Mouse (Mus musculus) thymus, postnatal 36 days (tissue): Measurements from ENCODE around the gene Tmcc2.

ENCODE experiments used
- DNase-seq, 2 experiments: peaks; one replicate each; pipeline ENCODE4 v3.0.0; 2022; ENCODE audit warnings: mixed read lengths in 2 of 2

The Tmcc2 gene

GRCm38 (mm10) chr1:132336921-132337320 lies 54.2 kb downstream of the Tmcc2 start:
- DNase-seq: no peak

GRCm38 (mm10) chr1:132335378-132335965 lies 55.6 kb downstream of the Tmcc2 start:
- no peak for DNase-seq

DNA sequence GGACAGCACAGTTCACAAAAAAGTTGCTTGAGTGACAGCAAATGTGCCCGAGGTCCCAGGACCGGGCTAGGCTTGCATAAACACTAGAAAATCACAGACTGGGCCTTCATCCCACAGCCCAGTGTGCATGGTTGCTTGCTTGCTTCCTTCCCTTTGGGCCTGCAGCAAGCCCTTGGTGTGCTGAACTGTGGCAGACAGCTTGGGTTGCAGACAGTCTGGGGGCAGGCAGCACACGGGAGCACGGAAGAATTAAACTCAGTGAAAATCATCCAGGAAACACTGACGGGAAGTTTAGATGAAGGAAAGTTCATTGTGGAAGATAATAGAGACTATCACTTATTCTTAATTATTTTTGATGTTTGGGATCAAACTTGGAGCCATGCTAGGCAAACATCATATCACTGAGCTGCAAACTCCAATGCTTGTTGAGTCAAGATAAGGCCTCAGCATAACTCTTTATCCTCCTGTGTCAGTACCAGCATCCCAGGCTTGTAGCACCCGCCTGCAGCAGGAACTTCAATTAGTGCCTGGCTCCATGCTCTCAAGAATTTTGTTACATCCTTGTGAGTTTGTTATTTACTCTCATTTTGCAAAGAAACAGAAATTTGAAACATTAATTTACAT lies 56.8 kb downstream of the Tmcc2 start:
- DNase-seq: no peak

DNA sequence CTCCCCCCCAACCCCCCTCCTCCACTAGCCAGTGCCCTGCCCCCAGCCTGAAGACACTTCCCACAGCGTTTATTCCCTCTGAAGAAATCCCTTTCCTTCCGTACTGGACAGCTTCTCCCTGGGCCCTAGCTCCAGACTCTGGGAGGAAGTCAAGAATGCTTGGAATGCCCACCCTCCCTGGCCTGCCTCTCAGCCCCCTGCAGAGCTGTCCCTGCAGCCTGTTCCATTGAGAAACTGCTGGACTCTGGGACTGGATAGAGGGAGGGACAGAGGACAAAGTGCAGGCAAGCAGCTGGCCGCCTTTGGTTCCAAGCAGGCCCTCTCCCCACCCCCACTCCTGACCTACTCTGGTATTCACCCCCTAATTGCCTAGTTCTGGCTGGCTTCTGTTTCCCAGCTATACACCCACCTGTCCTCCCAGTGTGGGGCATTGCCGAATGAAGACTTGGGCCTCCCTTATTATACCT lies 57.4 kb downstream of the Tmcc2 start:
- no peak for DNase-seq

DNA sequence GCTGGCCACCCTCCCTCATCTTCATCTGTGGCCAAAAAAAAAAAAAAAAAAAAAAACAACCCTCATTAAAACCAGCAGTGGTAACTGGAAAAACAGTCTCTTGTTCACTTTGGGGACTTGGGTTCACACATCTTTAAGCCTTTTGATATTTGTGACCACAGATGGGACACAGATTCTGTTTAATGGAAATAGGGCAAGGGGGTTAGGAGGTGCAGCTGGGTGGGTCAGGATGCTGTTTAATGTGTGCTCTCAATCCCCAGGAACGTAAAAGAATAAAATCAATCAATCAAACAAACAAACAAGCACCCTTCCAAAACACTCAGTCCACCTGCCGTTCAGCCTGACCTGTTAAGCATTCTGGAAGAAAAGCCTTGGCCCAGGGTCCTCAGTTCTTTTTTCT lies 57.9 kb downstream of the Tmcc2 start:
- no peak for DNase-seq

DNA sequence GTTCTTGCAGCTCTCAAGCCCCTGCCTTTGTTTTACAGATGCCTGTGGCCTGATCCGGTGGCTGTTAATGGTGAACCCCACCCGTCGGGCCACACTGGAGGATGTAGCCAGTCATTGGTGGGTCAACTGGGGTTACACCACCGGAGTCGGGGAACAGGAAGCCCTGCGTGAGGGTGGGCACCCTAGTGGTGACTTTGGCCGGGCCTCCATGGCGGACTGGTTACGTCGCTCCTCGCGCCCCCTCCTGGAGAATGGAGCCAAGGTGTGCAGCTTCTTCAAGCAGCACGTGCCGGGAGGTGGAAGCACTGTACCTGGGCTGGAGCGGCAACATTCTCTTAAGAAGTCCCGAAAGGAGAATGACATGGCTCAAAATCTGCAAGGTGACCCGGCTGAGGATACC lies 59.8 kb downstream of the Tmcc2 start:
- DNase-seq: no peak

GRCm38 (mm10) chr1:132330397-132330796 lies 60.7 kb downstream of the Tmcc2 start:
- no peak for DNase-seq

GRCm38 (mm10) chr1:132329656-132330055 lies 61.4 kb downstream of the Tmcc2 start:
- no peak for DNase-seq

DNA sequence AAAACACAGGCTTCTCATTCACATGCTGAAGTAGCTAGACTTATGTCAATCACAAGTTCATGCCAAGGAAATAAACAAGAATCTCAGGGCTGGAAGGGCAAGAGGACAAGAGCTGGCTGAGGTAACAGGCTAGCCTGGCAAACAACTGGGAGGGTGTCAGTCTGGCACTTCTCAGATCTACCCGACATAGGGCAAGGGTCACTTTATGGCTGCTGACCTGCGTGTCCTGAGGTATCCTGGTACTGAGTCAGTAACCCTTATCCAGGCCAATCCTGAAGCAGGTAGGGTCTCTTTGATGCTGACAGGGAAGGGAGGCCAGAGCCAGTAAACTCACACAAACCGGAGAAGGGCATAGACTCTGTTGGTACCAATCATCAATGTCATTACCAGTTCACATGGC lies 62.5 kb downstream of the Tmcc2 start:
- no peak for DNase-seq

DNA sequence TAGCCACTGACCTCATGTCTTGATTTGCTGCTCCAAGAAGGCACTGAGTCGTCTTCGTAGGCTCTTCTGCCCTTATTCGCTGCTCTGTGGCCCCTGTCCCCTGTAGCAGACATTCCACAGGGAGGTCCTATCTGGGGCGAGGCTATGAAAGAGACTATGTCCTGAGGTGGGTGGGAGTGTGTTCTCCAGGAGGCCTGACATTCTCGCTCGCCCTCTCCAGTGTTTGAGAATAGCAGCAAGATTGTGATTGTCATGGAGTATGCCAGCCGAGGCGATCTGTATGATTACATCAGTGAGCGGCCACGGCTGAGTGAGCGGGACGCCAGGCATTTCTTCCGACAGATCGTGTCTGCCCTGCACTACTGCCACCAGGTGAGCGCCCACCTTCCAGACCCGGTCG lies 63.6 kb downstream of the Tmcc2 start:
- no peak for DNase-seq

DNA sequence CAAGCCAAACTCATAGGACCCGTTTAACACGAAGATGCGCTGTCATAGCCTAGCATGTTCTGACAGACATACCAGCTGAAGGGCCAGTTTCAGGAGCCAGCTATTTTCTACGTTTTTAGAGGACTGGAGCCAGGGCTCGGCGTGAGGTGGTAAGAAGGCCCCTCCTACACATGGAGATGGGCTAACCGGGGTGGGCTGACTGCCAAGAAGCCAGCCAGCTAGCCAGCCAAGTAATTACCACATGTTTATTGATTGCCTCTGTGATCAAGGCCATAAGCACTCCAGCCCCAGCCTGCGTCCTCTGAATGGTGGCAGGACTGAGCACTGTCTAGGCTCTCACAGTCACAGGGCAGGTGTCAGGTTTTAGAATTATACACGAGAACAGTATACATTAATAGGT lies 64.3 kb downstream of the Tmcc2 start:
- no peak for DNase-seq

DNA sequence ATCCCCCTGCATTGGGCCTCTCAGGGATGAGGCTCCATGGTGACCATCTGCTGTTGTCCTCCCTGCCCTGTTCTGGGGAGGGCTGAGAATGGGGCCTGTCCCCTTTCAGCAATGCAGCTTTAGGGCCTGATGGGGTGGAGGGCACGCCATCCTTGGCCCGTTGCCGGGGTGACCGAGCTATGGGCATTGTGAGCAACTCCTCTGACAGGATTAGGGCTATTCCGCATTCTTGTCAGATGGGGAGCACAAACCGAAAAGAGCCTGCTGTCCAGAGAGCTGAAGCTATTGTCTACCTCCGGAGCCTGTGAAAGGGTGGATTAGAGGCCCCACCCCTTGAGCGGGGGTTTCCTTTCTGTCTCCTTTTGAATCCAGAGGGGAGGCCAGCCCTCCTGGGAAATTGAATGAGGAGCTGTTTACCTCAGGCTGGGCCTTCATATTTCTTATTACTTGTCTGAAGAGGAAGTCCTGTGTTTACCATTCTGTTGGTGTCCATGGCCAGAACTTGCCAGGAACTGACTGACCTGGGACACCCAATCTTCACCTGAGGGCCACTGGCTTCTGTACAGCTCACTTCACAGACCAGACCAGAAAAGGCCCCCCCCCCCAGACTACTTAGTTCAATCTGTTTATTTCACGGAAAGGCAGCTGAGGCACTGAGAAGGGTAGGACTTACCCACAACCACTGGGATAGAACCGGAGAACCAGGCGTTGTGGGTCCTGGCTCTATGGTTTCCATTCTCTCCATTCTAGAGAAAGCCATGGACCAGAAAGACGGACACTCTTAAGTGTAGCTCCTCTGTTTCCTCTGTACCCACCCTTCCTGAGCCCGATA lies 68.2 kb downstream of the Tmcc2 start:
- no peak for DNase-seq

DNA sequence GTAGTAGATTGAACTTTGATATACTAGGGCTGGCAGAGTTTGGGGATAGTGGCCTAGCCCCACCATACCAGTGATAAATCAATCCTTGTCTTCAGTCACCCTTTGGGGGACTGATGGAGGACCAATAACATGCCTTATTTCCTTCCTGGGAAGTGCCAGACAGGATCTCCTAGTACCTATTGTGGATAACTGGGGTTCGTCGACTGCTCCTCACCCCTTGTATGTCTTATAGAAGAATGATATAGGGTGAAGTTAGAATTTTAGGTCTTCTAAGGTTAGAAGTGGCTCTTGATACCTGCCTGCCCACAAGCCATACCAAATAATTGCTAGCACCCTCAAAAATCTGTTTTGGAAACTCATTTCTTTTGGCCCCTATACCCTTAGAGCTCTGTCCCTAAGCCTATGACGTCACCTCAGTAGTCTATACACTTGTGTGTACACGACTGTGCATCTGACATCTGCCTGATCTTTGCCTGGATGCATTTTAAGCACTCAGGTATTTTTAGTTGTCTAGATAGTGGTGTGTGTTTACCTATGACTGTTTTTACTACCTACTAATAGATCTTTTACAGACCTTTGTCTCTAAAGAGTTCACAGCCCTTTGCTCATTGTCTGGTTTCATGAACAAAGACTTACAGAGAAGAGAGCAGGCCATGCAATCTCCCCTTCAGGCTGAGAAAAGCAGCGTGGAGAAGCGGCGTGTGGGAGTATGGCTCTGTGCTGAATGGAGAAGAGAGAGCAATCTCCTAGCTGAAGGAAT lies 69.1 kb downstream of the Tmcc2 start:
- DNase-seq: no peak

DNA sequence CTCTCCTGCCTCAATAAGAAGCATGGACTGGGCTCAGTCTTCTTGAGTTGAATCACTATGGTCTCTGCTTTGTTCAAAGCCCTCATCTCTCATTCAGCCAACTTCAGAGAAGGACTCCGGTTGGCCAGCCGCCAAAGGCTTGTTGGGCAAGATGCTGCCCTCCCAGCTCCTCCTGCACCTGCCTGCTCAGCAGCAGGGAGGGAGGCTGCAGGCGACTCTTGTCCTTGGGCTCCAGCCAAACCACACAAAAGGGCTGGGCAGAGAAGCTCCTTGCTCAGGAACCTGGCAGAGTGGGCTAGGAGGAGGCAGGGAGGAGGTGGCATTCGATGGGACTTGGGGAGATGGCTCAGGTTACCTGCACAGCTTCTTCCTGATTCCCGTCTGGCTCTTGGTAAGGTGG lies 71.8 kb downstream of the Tmcc2 start:
- no peak for DNase-seq

- DNase-seq: no peak
These were observed 72.9 kb downstream of the Tmcc2 start for GRCm38 (mm10) chr1:132317894-132318863.

DNA sequence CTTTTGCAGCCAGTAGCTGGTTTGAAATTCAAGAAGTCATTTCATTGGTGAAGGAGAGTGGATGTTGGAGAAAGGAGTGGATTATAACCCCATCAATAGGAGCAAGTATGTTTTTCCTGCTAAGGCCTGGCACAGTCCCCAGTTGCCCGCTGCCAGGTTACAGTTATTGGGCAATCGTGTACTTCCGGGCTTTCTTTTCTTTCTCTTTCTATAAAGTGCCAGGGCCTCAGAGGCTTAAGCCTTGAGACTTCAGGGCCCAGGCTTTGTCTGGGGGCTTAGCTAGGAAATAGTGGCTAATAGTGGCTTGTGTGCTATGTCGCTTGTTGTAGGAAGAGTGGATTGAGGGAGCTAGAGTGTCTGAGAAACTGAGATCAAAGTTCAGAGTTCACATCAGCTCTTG lies 73.7 kb downstream of the Tmcc2 start:
- no peak for DNase-seq

DNA sequence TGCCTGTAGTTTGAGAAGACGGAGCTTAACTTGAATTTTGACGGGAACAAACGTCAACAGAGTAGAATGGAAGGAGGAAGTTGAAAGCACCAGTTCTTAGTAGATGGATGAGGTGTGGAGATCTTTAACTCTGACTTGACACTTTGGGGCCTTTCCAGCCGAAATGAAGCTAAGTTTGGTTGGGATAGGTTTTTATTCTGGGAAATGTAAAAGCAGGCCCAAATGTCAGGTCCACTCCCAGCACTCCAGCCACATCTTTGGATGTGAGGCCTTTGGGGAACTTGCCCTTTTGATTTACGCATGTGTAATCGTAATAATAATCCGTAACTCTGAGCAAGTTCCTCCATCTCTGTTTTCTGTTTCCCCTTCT lies 74.5 kb downstream of the Tmcc2 start:
- DNase-seq: no peak

DNA sequence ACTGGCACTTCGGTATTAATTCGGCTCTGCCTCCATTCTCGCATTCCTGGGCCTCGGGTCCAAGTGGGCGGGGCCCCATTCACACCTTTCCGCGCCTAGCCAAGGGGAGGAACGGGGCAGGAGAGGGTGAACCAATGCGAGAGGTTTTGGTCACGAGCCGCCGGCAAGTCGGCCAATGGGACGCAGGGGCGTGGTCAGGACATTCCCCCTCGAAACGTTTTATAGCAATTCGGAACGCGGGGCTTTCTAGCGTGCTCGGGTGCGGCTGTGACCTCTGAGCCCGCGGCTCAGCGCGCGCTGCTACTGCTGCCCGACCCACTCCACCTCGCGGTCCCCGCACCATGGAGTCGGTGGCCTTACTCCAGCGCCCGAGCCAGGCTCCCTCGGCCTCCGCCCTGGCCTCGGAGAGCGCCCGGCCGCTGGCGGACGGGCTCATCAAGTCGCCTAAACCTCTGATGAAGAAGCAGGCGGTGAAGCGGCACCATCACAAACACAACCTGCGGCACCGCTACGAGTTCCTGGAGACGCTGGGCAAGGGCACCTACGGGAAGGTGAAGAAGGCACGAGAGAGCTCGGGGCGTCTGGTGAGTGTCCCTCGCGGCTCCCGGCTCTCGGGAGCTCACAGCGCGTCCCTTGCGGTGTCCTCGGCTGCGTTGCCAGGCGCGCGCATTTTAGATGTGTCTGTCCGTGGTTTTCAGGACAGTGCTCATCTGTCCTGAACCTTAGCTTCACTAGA lies 75.0 kb downstream of the Tmcc2 start, which contains the start of gene Nuak2:
Gene Nuak2, plus strand, starts transcription at position 238 of the 736 bp plus-strand sequence.
- peak; percentile 80 to 87 for DNase-seq

DNA sequence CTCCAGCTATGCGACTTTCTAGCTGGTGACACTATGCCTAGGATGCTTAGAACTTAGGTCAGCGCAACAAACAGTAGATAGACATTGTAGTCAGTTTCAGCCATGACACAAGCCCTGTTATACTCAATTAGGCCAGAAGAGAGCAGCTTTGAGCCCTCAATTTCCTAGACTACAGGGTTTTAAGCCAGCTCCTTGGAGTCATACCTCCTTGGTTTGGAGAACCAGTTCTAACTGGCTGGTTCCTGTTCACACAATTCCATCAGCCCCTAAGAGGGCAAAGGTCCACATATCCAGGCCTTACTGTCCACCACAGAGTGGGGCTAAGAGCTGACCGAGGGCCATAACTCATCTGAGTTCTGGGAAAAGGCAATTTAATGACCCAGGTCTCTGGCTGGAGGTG lies 78.4 kb downstream of the Tmcc2 start:
- peak in 1 of 2 experiments; percentile 19 for DNase-seq

DNA sequence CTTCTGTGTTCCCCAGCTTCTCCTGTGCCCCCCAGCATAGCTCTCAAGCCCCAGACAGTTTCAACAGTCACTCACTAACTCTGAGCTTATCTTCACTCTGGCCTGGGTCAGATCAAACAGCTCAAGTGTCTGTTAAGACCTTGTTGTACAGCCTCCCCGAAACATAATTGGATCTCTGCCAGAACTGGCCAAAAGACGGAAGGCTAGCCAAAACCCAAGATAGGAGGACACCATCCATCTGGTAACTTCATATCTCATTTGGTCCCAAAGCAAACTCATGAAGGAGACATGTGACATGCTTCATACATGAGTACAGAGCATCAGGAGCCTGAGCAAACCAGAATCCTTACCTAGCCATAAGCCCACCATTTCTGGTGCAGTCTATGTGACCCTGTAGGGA lies 79.0 kb downstream of the Tmcc2 start:
- no peak for DNase-seq

GRCm38 (mm10) chr1:132311174-132311859 lies 79.8 kb downstream of the Tmcc2 start:
- DNase-seq: no peak
